Mouse (Mus musculus) adrenal gland (tissue): ENCODE results near the gene Uaca.

Experiments
- intact Hi-C: fragments of 180-260 bp; cut with DNase I; formaldehyde crosslinking; loops from one replicate; pipeline ENCODE4 v1.15.1; 2025
- long read RNA-seq, 2 experiments: library from polyadenylated mRNA; unstranded; transcript quantifications; one replicate each; pipeline ENCODE4 v2.0.0; 2020; ENCODE audit warnings: borderline replicate concordance in 1 of 2; ENCODE audit not compliant: insufficient replicate concordance in 1 of 2

Uaca gene
- long read RNA-seq, experiment 1, partial matches to known transcripts, result 3 of 8 reads
- long read RNA-seq, experiment 1, other reads (novel, unspliced or antisense), result 5 of 8 reads
- long read RNA-seq, experiment 2, partial matches to known transcripts, result 22 of 48 reads
- long read RNA-seq, experiment 2, other reads (novel, unspliced or antisense), result 26 of 48 reads

DNA sequence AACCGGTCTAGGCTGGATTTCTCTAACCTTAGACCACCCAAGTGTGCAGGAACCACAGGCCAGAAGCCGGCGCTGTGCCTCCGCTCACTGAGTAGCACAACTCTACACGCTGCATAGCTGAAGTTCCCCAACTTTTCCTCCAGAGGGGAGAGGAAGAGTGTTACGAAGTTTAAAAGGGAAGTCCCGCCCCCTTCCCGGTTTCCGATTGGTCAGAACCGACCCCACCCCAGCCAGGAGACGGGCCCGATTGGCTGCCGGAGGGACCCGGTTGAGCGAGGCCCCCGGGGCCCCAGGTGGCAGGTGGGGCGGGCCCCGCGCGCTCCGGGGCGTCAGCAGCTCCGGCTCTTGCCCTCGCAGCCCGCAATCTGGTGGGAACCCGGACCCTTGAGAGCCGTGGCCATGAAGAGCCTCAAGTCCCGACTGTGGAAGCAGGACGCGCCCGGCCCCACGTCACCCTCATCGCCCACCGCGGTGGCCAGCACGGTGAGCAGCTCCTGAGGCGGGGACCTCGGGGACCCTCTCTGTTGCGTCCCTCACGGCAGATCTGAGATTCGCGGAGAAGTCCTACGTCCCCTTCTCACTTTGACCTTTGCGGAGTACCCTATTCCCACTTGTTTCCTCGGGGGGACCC is at the start of gene Uaca:
Uaca (plus strand) TSS at position 333 of the 631 bp plus-strand sequence.
- intact Hi-C loops, result no loop called here

DNA sequence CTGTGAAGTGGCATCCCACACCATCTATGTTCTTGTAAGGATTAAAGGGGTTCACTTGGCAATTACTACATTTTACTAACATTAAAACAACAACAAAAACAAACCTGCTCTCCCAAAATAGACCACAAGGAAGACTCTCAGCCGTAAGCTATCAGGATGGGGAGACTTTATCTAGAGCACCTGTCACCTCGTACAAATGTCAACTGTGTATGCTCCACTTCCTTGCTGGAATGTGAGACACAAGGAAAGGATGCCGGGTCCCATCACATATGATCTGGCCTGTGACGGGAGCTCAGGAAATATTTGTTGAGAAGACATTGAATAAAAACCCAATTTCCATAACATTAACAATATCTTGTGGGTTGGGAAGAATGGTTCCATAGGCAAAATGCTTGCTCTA is 49.4 kb upstream of the Uaca start:
- intact Hi-C loops, result loop anchor here (10.0 kb wide), 1 partner anchor 500 kb away; no protein-coding TSS in a partner anchor

GRCm38 (mm10) chr9:60746561-60746960 is 47.8 kb upstream of the Uaca start:
- intact Hi-C loops, result loop anchor here (10.0 kb wide), 1 partner anchor 502 kb away; no protein-coding TSS in a partner anchor

DNA sequence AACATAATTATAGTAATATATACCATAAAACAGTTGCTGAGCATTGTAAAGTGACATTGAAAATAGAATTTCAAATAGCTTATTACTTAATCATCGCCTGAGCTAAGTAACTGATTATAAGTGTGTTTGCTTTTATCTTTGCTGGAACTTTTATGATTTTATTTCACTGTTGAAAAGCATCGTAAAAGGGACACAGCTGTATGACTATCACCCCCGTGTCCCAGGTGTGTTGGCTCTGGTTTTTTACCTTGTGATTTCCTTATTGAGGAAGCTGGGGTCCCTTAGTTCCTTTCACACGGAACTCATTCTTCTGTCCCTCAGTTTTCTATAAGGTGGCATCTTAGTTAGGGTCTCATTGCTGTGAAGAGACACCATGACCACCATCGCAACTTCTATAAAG is 46.7 kb upstream of the Uaca start:
- intact Hi-C loops, result loop anchor here (10.0 kb wide), 1 partner anchor 503 kb away; no protein-coding TSS in a partner anchor

DNA sequence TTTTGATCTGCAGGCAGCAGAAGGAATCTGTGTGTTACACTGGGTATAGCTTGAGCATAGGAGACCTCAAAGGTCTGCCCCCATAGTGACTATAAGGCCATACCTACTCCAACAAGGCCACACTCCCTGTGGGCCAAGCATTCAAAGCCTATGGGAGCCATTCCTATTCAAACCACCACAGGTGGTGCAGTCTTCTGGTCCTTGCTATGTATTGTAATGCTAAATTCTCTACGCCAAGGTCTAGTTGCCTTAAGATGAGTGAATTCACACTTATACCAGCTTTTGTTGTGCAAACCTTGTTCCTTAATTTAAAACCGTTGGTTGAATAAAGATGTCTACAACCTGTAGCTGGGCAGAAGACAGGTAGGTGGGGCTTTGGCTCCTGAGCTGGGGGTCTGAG is 46.2 kb upstream of the Uaca start:
- intact Hi-C loops, result loop anchor here (10.0 kb wide), 1 partner anchor 503 kb away; no protein-coding TSS in a partner anchor

DNA sequence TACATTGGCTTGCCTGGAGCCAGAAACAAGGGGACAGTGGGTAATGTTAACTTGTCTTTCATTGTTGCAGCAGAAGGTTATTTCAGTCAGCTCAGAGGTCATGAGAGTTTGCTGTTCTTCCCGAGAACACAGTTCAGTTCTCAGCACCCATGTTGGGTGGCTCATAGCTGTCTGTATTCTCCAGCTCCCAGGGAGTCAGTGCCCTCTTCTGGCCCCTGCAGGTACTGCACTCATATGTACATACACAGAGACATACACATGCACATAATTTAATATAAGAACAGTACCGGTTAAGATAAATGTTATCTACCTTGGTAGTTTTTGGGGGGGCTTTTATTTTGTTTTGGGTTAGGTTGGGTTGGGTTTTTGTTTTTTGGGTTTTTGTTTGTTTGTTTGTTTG is 45.2 kb upstream of the Uaca start:
- intact Hi-C loops, result loop anchor here (10.0 kb wide), 1 partner anchor 504 kb away; no protein-coding TSS in a partner anchor

DNA sequence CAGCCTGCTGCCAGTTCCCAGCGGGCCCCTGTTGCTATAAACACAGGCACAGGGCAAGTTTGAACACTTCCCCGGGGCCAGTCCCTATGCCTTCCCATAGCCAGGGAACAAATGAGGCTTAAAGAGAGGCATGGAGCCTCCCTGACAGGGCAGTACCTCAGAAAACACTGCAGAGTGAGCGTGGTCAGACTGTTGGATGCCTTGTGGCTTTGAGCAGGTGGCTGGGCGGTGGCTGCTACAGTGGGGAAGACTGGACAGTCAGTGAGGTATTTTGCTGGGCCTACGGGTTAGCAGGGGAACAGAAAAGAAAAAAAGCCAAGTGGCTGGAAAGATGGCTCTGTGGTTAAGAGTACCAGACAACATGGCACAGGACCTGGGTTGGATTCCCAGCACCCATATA is 43.2 kb upstream of the Uaca start:
- intact Hi-C loops, result no loop called here

DNA sequence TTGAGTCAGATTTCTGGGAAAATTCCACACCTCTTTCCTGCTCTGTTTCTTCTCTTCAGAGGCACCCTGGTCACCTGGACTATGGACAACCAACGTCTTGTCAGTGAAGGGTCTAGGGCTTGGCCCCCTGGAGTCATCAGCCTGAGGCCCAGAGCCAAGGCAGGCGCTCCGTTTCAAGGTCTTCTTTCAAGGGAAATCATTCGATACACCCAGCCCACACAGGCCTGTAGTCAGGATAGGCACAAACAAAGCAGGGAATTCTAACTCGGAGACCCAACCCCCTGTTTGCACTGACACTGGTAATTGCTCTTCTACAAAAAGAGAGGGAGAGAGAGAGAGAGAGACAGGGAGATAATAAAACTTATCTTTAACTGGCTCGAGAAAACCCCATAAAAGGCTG is 42.4 kb upstream of the Uaca start:
- intact Hi-C loops, result no loop called here

- intact Hi-C loops, result no loop called here
These were observed 41.7 kb upstream of the Uaca start for GRCm38 (mm10) chr9:60752636-60753035.

DNA sequence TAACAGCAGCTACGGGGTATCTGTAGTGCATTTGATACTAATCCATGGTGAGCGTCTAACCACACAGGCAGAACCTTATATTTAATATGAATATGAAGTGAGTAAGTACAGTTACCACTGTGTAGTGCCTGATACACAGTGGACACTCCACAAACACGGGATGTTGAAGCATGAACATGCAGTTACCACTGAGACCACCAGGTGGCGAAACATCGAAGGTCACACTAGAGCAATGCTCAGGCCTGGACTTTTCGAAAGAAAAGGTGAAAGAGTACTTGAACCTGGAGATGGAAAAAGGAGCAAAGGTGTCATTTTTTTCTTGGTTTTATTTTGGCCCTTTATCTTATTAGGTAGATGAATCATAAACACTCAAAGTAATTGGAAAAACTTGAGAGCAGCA is 38.1 kb upstream of the Uaca start:
- intact Hi-C loops, result loop anchor here (1.0 to 5.0 kb wide), 2 partner anchors 61 to 103 kb away; no protein-coding TSS in a partner anchor

DNA sequence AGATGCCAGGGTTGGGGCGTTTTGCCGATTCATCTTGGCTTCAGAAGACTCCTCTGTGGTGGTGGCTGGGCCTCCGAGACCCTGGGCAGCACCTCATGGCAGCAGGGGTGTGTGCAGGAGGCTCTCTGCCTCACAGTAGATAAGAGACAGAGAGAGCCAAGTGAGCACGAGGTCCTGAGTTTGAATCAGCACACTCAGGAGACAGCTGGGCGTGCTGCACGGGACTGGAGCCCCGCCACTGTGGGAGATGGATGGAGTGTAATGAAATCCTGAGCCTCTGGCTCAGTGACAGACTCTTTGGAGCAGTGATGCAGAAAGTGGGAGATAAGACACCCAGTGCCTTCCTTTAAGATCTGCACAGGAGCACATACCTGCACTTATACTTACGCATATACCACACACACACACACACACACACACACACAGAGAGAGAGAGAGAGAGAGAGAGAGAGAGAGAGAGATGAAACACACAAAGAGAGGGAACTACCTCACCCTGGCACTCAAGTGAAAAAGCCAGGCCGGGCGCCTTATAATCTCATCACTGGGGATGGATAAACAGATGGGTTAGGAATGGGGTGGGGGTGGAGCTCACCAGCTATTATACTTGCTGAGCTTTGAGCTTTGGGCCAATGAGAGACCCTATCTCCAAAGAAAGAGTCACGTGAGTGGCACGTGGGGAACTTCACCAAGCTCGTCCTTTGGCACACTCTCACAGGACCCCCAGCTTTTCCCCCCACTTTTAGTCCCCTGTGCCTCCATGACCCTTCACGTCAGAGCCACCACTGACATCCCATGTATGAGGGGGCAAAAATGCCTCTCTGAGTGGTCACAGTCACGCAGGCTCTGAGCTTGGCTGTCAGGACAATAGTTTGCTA is 37.2 kb upstream of the Uaca start:
- intact Hi-C loops, result loop anchor here (1.0 to 5.0 kb wide), 2 partner anchors 60 to 102 kb away; no protein-coding TSS in a partner anchor

GRCm38 (mm10) chr9:60757817-60758216 is 36.5 kb upstream of the Uaca start:
- intact Hi-C loops, result loop anchor here (5.0 kb wide), 1 partner anchor 59 kb away; no protein-coding TSS in a partner anchor

GRCm38 (mm10) chr9:60759436-60760007 is 34.8 kb upstream of the Uaca start:
- intact Hi-C loops, result loop anchor here (5.0 kb wide), 1 partner anchor 58 kb away; no protein-coding TSS in a partner anchor

DNA sequence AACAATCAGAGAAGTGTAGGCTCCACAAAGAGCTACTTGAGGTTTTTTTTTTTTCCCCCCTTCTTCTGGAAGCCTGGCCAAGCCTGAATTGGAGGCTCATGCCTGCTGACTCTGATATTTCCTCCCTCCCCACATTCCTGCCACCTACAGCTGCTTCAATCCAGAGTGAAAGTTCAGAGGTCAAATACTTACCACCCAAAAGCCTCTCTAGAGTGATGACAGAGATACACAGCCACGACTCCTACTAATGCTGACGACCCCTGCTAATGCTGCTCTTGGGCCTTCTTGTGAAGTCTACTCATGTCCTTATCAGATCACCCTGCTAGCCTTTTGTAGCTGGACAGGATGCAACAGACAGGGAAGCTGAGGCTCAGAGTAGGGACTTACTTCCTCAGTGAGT is 29.2 kb upstream of the Uaca start:
- intact Hi-C loops, result no loop called here

DNA sequence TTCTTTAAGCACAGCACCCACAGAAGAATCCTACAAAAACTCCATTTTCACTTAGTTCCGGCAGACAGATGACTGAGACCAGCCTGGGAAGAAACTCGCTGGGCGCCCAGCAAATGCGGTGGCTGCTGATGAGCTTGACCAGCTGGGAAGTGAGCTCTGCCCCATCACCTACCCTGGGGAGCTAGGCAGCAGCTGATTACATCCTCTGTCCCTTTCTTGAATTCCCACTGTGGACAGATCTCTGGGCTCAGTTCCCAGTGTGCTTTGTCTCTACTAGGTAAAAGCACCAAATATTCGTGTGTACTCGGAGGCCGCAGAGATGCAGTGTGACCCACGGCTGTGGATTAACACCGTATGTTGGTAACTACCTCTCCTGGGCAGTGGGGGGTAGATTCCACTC is 25.9 kb upstream of the Uaca start:
- intact Hi-C loops, result no loop called here

- intact Hi-C loops, result no loop called here
These were observed 24.6 kb upstream of the Uaca start for GRCm38 (mm10) chr9:60769711-60770111.

DNA sequence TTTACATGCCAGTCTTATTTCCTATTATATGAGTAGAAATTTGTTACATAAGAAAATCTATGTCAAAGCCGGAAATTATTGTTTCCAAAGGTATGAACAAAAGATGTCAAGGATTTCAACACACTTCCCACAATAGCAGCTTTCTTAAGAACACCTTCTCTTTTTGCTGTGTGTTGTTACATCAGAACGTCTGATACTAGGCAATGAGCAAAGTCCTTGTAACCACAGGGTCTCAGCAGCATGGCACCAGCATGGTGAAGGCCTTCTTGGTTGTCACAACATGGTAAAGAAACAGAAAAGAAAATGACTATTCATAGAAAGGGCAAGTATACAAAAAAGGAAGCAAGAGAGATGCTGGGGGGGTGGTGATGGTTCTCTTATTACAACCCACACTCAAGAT is 20.6 kb upstream of the Uaca start:
- intact Hi-C loops, result no loop called here

DNA sequence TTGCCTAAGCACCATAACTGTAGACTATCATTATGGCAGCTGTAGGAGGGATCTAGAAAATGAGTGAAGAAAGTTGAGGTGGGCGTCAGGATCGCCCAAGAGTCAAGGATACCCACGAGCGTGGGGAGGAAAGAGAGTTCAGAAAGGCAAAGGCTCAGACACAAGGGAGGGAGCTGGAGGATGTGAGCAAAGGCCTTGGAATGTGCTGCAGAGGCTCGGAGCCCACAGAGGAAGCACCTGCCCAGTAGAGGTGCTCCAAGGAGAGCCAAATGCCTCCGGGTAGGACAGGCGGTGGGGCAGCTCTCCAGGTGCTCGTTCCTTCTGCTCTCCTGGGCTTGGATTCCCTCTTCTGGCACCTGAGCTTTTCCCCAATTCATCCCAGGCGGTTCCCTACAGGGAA is 17.4 kb upstream of the Uaca start:
- intact Hi-C loops, result no loop called here

- intact Hi-C loops, result no loop called here
These were observed 12.1 kb upstream of the Uaca start for GRCm38 (mm10) chr9:60782057-60782789.

DNA sequence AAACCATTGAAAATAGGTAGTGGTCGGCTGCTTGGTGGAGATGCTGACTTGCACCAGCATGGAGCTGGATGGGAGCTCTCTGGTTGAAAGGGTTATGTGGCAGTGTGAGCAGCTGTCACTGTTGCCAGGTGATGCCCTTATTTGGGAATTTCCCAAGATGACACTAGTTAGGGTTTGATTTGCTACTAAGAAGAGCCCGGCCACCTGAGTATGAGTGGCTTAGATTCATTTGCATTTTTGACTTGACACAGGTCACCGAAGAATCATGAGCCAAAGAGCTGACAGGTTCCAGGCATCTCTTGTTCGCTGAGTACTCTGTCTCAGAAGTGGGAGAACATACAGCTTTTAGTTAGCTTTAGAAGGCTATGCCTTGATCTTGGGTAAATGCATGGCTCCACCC is 9.3 kb upstream of the Uaca start:
- intact Hi-C loops, result no loop called here
